Mouse (Mus musculus): ENCODE measurements around the gene Ndel1. TPM values are rescaled to one million over a fixed set of nuclear protein-coding genes. Genes with fewer than 3 reads are reported as not detected.

The Ndel1 gene
- total and polyA plus RNA-seq, 2 experiments, result 33.8 to 41.3 TPM

DNA sequence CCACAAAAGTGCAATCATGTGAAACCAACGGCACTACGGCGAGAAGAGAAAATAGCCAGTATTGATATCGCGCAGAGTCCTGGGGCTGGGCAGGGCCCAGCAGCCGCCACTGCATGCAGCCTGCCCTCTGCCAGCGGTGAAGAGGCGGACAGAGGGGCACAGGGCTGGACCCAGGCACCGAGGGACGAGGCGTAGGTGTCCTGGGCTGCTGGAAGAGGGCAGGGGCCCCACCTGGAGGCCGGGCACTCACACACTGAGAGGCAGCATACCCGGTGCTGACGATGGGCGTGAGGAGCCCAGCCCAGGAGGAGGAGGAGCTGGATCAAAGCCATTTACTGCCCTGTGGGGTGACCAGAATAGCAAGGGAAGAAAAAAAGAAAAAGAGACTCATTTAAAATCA lies 49.3 kb downstream of the Ndel1 start:
- Histone ChIP-seq H3K27ac (replicated peaks; ENCODE audit: insufficient read depth, low read depth, low read length) (no peak overlapping the region), H3K27me3 (ENCODE audit: control insufficient read depth, insufficient read depth, low read length) (no peaks in the 10 kb centered on the region), H3K4me1 (ENCODE audit: control insufficient read depth, insufficient read depth, low read length) (peaks cover 17% of the 10 kb centered on the region), H3K36me3 (ENCODE audit: control insufficient read depth, insufficient read depth, low read length) (peaks cover 31% of the 10 kb centered on the region), H3K79me2 (ENCODE audit: control insufficient read depth, insufficient read depth, low read length) (peaks cover 3% of the 10 kb centered on the region; the same call in 1 of the 2 replicates), H3K9ac (ENCODE audit: low read depth, low read length) (no peak overlapping the region), H3K4me3 (ENCODE audit: insufficient read depth, low read depth, low read length) (no peak overlapping the region)
- TF ChIP-seq CTCF (IDR thresholded peaks at IDR 0.05; ENCODE audit: low read depth, low read length) (no peak), POLR2A (IDR thresholded peaks at IDR 0.05; ENCODE audit: extremely low read depth, insufficient read depth, low read length) (no peak)
- DNase-seq (ENCODE audit: extremely low read depth, low read depth, low spot score), result no peak
- WGBS, result 88% methylated on average over 15 of the region's 15 CpGs

GRCm38 (mm10) chr11:68819226-68819805 lies 52.3 kb downstream of the Ndel1 start:
- Histone ChIP-seq H3K27ac (replicated peaks; ENCODE audit: insufficient read depth, low read depth, low read length) (no peak overlapping the region), H3K36me3 (ENCODE audit: control insufficient read depth, insufficient read depth, low read length) (peaks cover 28% of the 10 kb centered on the region), H3K27me3 (ENCODE audit: control insufficient read depth, insufficient read depth, low read length) (no peaks in the 10 kb centered on the region), H3K4me1 (ENCODE audit: control insufficient read depth, insufficient read depth, low read length) (peaks cover 1% of the 10 kb centered on the region; the same call in 1 of the 2 replicates), H3K79me2 (ENCODE audit: control insufficient read depth, insufficient read depth, low read length) (peaks cover 3% of the 10 kb centered on the region; the same call in 1 of the 2 replicates), H3K9ac (ENCODE audit: low read depth, low read length) (no peak overlapping the region), H3K4me3 (ENCODE audit: insufficient read depth, low read depth, low read length) (no peak overlapping the region)
- no peak for TF ChIP-seq POLR2A (IDR thresholded peaks at IDR 0.05; ENCODE audit: extremely low read depth, insufficient read depth, low read length)
- TF ChIP-seq CTCF (IDR thresholded peaks at IDR 0.05; ENCODE audit: low read depth, low read length), result no peak
- 83% methylated on average over 14 of the region's 14 CpGs for WGBS
- DNase-seq (ENCODE audit: extremely low read depth, low read depth, low spot score), result no peak

GRCm38 (mm10) chr11:68818416-68818815 lies 53.2 kb downstream of the Ndel1 start:
- Histone ChIP-seq H3K27me3 (ENCODE audit: control insufficient read depth, insufficient read depth, low read length) (no peaks in the 10 kb centered on the region), H3K4me3 (ENCODE audit: insufficient read depth, low read depth, low read length) (no peak overlapping the region), H3K4me1 (ENCODE audit: control insufficient read depth, insufficient read depth, low read length) (peaks cover 1% of the 10 kb centered on the region; the same call in 1 of the 2 replicates), H3K27ac (replicated peaks; ENCODE audit: insufficient read depth, low read depth, low read length) (no peak overlapping the region), H3K36me3 (ENCODE audit: control insufficient read depth, insufficient read depth, low read length) (peaks cover 22% of the 10 kb centered on the region), H3K79me2 (ENCODE audit: control insufficient read depth, insufficient read depth, low read length) (no peaks in the 10 kb centered on the region), H3K9ac (ENCODE audit: low read depth, low read length) (no peak overlapping the region)
- TF ChIP-seq CTCF (IDR thresholded peaks at IDR 0.05; ENCODE audit: low read depth, low read length) (no peak), POLR2A (IDR thresholded peaks at IDR 0.05; ENCODE audit: extremely low read depth, insufficient read depth, low read length) (no peak)
- DNase-seq (ENCODE audit: extremely low read depth, low read depth, low spot score), result no peak
- WGBS, result 93% methylated on average over 8 of the region's 8 CpGs

DNA sequence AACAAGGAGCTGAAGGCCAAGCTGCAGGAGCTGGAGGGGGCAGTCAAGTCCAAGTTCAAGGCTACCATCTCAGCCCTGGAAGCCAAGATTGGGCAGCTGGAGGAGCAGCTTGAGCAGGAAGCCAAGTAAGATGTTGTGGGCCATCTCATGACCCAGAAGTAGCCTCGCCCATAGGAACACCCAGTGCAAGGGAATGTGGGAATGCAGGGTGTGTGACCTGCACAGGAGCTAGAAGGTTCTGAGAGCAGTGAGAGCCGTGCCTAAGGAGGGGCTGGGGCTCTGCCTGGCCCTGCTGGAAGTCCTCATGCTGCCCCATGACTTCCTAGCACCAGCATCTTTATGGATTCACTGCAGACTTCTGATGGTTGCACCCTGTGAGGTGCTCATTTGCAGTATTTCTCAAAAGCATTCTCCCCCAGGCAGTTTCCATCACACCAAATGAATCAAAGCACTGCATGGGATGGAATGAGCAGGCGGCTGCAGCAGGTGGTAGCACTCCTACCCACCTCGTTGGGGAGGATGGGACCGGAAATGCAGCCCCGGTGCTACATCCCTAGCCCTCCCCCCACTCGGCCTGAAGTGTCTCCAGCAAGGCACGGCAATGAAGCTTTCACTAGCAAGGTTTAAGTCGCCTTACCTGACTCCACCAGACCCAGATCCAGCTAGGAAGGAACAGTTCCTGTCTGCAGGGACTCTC lies 59.6 kb downstream of the Ndel1 start:
- Histone ChIP-seq H3K9ac (ENCODE audit: low read depth, low read length) (no peak overlapping the region), H3K79me2 (ENCODE audit: control insufficient read depth, insufficient read depth, low read length) (no peaks in the 10 kb centered on the region), H3K36me3 (ENCODE audit: control insufficient read depth, insufficient read depth, low read length) (peaks cover 2% of the 10 kb centered on the region; the same call in 1 of the 2 replicates), H3K4me1 (ENCODE audit: control insufficient read depth, insufficient read depth, low read length) (no peaks in the 10 kb centered on the region), H3K27me3 (ENCODE audit: control insufficient read depth, insufficient read depth, low read length) (no peaks in the 10 kb centered on the region), H3K4me3 (ENCODE audit: insufficient read depth, low read depth, low read length) (no peak overlapping the region), H3K27ac (replicated peaks; ENCODE audit: insufficient read depth, low read depth, low read length) (no peak overlapping the region)
- TF ChIP-seq CTCF (IDR thresholded peaks at IDR 0.05; ENCODE audit: low read depth, low read length), result no peak
- TF ChIP-seq POLR2A (IDR thresholded peaks at IDR 0.05; ENCODE audit: extremely low read depth, insufficient read depth, low read length), result no peak
- WGBS, result 87% methylated on average over 9 of the region's 9 CpGs
- no peak for DNase-seq (ENCODE audit: extremely low read depth, low read depth, low spot score)

DNA sequence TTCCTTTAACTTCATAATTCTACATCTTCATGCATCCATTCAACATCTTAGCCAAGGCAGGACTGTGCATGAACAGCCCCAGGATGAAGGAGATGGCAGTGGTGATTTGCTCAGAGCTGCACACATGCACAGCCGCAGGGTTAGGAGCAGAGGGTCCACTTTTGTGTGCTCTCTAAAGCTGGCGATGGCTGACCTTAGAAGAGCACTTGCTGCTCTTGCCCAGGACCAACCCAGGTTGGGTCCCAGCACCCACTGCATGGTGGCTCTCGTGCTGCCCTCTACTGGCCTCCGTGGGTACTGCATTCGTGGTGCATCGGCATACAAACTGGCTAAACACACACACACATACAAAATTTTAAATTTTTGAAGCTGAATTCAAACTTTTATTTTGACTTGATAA lies 63.9 kb downstream of the Ndel1 start:
- Histone ChIP-seq H3K36me3 (ENCODE audit: control insufficient read depth, insufficient read depth, low read length) (no peaks in the 10 kb centered on the region; the same call in 1 of the 2 replicates), H3K4me3 (ENCODE audit: insufficient read depth, low read depth, low read length) (no peak overlapping the region), H3K4me1 (ENCODE audit: control insufficient read depth, insufficient read depth, low read length) (no peaks in the 10 kb centered on the region), H3K27me3 (ENCODE audit: control insufficient read depth, insufficient read depth, low read length) (no peaks in the 10 kb centered on the region), H3K9ac (ENCODE audit: low read depth, low read length) (no peak overlapping the region), H3K79me2 (ENCODE audit: control insufficient read depth, insufficient read depth, low read length) (no peaks in the 10 kb centered on the region), H3K27ac (replicated peaks; ENCODE audit: insufficient read depth, low read depth, low read length) (no peak overlapping the region)
- no peak for DNase-seq (ENCODE audit: extremely low read depth, low read depth, low spot score)
- TF ChIP-seq CTCF (IDR thresholded peaks at IDR 0.05; ENCODE audit: low read depth, low read length) (peak; percentile 98), POLR2A (IDR thresholded peaks at IDR 0.05; ENCODE audit: extremely low read depth, insufficient read depth, low read length) (no peak)
- WGBS, result 42% methylated on average over 6 of the region's 6 CpGs

DNA sequence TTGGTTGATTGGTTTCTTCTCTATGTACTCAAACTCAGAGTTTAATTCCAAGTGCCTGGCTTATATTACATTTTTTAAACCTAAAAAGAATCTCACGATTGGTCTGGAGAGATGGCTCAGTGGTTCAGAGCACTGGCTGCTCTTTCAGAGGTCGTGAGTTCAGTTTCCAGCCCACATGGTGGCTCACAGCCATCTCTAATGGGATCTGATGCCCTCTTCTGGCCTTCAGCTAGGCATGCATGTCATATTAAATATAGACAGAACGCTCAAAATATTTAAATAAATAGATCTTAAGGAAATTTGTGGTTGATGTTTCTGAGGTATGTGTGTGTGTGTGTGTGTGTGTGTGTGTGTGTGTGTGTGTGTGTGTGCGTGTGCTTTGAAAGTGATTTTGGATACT lies 66.5 kb downstream of the Ndel1 start:
- Histone ChIP-seq H3K4me1 (ENCODE audit: control insufficient read depth, insufficient read depth, low read length) (no peaks in the 10 kb centered on the region), H3K36me3 (ENCODE audit: control insufficient read depth, insufficient read depth, low read length) (no peaks in the 10 kb centered on the region; the same call in 1 of the 2 replicates), H3K27me3 (ENCODE audit: control insufficient read depth, insufficient read depth, low read length) (no peaks in the 10 kb centered on the region), H3K9ac (ENCODE audit: low read depth, low read length) (no peak overlapping the region), H3K79me2 (ENCODE audit: control insufficient read depth, insufficient read depth, low read length) (no peaks in the 10 kb centered on the region), H3K27ac (replicated peaks; ENCODE audit: insufficient read depth, low read depth, low read length) (no peak overlapping the region), H3K4me3 (ENCODE audit: insufficient read depth, low read depth, low read length) (no peak overlapping the region)
- TF ChIP-seq POLR2A (IDR thresholded peaks at IDR 0.05; ENCODE audit: extremely low read depth, insufficient read depth, low read length), result no peak
- no peak; the same call in 1 of the 2 replicates for TF ChIP-seq CTCF (IDR thresholded peaks at IDR 0.05; ENCODE audit: low read depth, low read length)
- 49% methylated on average over 4 of the region's 4 CpGs for WGBS
- DNase-seq (ENCODE audit: extremely low read depth, low read depth, low spot score), result no peak
